Mouse (Mus musculus): ENCODE data around the gene Rhob.

Gene Rhob

DNA sequence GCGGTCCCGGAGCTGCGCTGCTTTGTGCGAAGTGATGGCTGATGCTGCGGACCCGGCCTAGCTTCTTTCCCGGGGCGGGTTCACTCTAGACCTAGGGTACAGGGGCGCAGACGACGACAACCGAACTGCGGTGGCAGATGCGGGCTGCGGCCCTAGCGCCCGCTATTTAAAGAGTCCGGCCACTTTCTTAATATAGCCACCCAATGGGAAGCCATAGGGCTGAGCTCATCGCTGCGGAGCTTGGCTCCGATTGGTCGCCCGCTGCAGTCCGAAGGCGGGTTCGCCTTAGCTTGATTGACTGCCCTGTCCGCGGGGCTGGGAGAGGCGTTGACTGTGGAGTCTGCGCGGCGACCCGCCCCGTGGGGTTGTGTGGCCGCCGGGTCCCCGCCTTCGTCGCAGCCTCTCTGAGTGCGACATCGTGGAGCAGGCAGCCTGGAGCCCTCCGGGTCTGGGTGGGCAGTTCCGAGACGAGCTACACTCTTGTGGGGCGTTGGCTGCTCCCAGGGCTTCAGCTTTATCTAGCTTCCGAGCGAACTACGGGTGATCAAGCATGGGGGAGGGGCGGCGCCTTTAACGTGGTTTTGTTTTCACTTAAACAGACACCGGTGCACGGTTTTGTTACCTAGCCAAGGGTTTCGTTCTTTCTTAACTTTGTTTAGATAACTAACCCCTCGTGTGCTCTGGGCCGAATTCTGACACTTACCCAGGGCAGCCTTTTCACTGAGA, at the start of gene Rhob:
Gene Rhob (minus strand): TSS at position 139 of the 726 bp plus-strand sequence.
- DNase-seq (ENCODE audit: low spot score in 2 of 2), result peak; percentile 98 to 99

DNA sequence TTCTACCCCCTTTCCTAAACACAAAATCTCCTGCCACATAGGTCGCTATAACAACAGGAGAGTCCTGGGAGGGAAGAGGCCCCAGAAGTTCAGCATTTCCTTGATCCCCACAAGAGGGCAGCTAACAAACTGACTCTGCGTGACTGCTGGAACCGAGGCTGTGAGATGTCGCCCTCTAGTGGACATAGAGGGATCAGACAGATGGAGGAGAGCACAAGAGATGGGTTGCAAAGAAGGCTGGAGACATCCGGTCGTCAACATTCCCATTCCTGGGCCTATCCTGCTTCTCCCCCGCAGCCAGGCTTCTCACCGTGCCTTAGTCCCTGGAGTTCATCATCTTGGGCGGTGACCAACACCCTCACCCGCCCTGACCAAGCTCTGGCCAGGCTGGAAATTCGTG, 47.5 kb upstream of the Rhob start:
- peak; percentile 68 to 70 for DNase-seq (ENCODE audit: low spot score in 2 of 2)

DNA sequence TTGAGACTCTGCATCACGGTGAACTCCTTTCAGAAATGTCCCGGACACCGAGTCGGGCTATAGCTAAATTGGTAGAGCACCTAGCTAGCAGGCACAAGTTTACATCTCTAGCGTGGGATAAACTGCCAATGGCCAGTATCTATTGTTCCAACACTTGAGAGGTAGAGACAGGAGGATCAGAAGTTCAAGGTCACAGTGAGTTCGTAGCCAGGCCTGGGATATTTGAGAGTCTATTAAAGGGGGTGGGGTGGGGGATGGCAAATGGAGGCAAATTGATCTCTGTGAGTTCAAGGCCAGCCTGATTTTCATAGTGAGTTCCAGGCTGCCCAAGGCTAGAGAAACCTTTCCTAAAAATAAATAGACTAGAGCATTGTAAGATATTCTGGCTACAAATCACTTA, 47.0 kb upstream of the Rhob start:
- DNase-seq (ENCODE audit: low spot score in 2 of 2), result no peak

DNA sequence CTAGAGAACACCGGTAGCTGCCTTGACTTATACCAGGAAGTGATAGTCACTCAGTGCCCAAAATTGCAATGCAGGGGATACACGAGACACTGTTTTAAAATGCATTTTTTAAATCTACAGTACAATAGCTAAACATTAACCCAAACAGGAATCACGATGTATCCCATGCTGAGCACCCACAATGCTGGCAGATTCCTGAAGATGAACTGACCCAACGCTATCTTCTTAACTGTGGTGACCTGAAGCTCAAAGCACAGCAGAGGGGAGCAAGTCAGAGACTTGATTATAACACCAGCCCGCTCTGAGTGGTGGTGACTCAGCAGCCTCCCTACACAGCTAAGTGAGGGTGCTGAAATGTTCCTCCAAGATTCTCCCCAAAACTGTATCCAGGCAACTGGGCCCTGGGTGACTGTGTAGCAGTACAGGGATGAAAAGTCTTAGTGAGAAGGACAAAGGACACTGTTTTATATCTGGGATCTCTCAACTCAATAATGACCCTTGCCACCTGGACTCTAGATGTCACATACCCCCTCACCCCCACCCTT, 45.3 kb upstream of the Rhob start:
- DNase-seq (ENCODE audit: low spot score in 2 of 2), result peak; percentile 41 to 53

DNA sequence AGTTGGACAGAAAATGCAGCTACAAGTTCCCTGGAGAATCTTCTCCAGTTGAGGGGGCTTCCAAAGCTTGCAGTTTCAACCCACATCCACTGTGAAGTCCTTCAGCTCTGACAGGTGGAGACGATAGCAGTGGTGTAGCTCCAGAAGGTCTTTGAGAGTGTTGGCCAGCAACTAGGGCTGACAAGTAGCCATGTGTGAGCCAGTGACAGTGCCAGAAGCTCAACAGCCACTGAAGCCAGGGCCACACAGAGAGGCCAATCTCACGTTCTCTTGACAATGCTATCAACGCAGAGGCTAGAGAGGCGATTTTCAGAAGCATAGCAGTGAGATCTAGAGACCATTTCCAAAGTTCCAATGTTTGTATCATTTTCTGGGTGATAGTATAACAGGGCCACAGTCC, 42.6 kb upstream of the Rhob start:
- no peak for DNase-seq (ENCODE audit: low spot score in 2 of 2)

DNA sequence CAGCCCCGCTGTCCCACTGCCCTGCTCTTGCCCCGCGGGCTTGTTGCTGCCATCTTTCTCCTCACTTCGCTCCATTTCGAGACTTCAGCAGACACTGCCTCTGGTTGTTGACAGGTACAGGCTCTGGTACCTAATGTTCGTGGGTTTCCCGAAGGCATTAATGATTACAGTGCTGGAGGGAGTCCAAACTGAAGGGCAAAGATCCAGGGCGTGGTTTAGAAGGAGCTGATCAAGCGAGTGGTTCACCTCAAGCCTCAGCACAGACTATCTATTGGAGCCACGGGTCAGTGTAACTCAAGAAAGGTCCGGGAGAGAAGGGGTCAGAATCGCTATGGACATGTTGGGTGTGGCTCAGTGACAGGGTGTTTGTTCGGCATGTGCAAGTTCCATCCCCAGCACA, 39.7 kb upstream of the Rhob start:
- no peak for DNase-seq (ENCODE audit: low spot score in 2 of 2)

DNA sequence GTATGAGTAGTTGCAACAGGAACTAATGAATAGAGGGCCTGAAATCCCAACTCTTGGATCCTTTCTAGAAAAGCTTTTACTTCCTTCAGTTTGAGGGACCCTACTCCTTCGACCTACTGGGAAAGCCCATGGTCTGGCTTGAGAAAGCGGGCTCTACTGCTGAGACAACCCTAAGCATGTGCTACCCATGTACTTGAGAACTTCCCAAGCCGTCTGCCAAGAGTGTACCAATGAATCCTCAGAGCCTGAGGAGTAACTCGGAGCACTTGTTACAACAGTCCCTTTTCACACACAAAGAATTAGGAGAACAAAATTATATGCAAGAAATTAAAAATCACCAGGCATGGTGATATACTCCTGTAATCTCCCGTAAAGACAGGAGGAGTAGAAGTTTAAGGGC, 37.5 kb upstream of the Rhob start:
- no peak for DNase-seq (ENCODE audit: low spot score in 2 of 2)

DNA sequence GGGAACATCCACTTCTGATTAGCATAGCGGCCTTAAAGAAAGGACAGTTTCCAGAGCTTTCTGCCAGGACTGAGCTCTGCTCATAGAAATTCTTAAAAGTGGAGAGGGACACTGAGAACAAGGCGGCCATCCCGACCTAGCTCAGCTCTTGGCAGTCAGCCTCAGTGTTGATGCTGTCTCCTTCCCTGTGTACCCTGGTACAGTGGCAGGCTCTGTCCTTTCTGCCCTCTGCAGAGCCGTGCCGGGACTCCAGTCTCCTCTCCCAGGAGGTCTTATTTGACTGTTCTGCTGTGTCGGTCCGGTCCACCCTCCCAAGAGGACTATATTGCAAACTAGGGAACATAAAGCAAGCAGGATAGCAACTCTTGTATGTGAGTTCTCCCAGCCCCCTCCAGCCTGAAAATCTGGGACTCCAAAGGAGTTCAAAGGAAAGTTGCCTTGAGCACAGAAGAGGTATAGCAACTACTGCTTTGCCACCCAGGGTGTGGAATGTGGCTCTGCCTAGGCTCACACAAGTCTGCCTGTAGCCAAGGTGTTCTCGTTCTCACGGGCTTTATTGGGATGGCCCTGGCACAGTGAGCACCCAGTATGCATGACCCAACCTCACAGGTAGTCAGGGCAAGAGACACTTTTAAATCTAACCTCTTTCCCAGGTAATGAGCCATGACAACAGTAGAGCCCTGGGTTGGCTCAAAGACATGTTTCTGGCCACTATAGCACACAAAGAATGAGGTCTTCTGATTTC, 36.6 kb upstream of the Rhob start:
- no peak for DNase-seq (ENCODE audit: low spot score in 2 of 2)

DNA sequence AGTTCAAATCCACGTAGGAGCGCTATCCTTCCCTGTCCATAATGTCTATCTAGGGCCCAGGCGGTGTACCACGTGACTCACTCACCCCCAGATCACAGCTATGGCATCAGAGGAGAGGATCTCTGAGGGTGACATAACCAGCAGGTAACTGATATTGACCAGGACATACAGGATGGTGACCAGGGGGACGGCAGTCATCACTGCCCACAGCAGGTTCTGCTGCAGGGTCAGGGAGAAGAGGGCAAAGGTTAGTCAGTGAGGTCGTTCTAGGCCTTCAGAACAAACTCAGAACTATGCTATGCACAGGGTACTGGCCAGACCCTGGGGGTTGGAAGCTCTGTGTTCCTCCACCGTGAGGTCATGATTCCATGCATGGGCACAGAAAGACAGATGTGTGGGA, 35.8 kb upstream of the Rhob start:
- DNase-seq (ENCODE audit: low spot score in 2 of 2), result no peak

DNA sequence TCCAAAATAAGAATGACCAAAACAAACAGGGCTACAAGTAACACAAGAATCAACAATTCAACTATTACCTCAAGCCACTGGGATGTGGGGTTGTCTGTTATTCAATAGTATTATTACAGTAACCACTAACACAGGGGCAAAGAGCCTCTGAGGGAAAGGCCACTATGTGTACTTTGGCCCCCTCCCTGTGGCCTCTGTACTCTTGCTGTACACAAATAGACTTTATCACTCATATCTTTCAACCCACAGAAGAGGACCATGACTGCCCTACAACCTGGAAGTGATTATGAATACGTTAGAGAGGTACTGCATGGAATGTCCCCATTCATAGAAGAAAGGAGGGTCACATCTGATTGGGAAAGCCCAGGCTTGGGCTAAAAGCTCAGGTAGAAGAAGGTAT, 35.1 kb upstream of the Rhob start:
- DNase-seq (ENCODE audit: low spot score in 2 of 2), result no peak

DNA sequence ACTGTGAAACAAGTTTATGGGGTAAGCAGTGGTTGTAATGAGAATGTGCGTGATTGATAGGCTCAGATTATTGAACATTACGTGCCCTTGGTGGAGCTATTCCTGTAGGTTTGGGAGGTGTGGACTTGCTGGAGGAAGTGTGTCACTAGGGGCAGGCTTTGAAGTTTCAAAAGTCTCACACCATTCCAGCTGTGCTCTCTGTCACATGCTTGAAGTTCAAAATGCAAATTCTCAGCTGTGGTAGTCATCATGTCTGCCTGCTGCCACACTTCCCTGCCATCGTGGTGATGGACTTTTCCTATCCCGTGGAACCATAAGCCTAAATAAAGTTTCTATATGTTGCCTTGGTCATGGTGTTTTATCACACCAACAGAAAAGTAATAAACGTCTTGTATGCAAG, 28.0 kb upstream of the Rhob start:
- no peak for DNase-seq (ENCODE audit: low spot score in 2 of 2)

DNA sequence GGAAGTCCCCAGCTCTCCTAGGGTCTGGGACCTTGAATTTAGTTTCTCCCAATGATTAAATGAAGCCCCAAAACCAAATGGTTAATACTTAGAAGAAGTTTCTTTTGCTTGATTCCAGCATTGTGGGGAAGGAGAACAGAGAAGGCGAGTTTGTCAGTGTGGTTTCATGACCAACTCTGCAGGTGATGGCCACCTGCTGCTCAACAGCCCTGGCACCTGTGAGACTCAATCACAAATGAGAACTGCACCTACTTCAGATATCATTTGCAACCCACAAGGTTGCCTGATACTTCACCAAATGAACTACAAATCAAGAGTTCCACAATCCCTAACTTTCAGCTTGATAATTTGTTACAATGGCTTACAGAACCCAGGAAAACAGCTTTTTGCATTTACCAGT, 27.4 kb upstream of the Rhob start:
- DNase-seq (ENCODE audit: low spot score in 2 of 2), result no peak

DNA sequence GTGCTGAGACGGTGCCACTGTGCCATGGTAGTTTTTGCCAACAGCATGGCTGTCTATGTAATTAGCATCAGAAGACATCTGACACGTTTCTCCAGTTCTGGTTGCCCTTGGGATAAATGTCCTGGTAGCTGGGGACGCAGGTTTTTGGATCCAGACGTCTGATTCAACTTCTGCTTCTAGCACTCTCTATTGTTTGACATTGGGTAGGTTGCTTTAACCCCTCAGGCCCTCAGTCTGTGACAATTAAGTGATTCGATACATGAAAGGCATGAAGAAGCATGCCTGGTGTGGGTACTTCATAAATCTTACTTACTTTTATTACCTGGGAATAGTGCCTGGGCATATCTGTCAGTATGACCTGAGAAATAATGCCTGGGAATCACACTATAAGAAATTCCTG, 24.3 kb upstream of the Rhob start:
- no peak for DNase-seq (ENCODE audit: low spot score in 2 of 2)

DNA sequence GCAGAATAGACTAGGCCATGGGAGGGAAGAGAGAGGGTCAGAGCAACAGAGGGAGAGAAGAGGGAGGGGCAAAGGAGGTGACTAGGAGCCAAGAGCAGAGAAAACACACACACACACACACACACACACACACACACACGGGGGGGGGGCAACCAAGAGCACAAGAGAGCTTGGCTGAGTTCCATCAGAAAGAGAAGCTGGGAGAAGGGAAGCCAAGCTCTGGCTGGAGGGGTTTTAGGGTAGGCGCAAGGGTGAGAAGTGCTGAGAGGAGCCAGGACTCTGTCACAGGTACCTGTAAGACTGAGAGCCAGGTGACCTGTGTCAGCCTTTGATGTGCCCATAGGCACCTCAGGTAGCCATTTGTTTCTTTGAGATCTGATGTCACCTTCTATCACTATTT, 22.9 kb upstream of the Rhob start:
- no peak for DNase-seq (ENCODE audit: low spot score in 2 of 2)

DNA sequence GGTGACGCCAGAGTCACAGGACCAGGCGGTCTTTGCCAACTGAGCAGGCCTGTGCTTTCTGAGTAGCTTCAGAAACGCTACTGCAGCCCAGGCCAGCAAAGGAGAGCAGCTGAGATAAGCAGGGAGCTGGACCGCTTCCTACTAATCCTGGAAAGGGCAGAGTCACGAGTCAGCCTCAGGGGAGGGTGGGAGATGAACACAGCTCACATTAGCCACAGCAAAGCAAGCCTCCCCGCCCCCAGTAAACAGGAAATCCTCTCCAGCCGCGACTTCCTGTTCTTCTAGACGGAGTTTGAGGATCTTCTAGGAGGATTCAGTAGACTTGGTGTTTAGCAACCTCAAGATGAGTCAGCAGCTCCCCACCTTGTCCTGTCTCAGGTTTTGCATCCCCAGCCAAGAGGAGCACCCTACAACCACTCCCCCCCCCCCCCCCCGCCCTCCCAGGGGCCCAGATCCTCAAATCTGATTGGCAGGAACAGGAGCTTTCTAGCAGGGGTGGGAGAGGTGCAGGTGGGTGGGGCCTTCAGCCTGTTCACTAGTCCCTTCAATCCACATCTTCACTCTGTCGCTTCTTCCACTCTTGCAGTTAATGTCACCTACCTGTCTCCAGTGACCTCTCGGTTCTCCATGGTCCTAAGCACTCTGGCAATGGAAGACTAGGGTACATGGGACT, 21.7 kb upstream of the Rhob start:
- no peak for DNase-seq (ENCODE audit: low spot score in 2 of 2)

DNA sequence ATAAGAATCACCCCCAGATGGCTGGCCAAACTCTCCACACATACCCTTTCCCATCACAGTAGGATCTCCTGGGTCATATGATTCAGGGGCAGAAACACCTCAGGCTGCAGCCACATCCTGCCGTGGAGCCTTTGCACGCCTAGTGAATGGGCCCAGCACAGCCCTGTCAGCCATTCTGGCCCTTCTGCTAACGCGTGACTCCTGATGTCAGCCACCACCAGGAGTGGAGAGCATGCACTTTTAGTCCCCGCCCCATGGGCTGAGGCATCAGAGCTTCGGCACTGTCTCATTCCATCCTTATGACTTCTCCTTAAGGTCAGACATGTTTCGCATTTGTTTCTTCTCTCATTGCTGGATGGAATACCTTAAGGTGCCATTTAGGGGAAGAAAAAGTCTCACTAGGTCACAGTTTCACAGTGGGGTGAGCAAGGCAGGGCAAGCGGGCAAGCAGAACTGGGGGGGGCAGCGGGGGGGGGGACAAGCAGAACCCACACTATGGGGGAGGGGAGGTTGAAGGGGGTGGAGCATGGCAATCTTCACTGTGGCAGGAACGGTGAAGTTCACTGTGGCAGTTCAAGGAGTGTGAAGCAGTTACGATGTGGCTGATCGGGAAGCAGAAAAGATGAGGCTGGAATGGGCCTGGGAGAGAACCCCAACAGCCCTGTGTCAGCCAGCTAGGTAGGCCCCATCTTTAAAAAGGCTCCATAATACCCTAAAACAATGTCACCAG, 19.8 kb upstream of the Rhob start:
- DNase-seq (ENCODE audit: low spot score in 2 of 2), result no peak

DNA sequence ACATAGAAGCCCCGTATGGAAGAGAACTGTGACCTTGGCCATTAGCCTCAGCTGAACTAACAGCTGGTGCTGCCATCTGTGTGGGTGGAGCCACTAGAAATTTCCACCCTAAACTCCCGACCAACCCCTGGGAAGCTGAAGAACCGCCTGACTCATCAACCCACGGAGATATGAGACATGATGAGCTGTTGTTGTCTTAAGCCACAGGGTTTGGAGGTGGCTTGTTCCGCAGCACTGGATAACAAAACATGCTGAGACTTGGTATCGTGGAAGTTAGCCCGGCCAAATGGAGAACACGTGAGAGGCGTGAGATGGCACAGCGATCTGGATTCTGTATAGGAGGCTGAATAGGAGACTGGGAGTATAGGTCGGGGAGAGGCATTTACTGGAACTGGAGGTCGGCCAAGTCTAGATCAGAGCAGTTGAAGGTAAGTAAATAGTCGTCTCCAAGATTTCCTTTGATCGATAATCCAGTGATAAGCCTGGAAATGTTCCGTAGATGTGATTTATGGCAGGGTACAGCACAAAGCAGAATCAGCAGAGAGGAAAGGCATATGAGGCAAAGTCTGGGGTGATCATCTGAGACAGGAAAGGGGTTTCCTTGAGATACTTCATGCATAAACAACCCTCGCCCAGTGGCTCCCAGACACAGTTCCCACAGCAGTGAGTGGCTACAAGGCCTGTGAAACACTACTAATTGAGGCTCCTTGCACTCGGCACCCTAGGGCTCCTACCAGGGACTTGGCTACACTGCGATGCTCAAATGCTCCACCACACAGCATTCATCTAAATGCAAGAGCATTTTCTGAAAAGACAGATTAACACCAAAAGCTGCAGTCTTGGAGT, 11.5 kb upstream of the Rhob start:
- no peak for DNase-seq (ENCODE audit: low spot score in 2 of 2)

DNA sequence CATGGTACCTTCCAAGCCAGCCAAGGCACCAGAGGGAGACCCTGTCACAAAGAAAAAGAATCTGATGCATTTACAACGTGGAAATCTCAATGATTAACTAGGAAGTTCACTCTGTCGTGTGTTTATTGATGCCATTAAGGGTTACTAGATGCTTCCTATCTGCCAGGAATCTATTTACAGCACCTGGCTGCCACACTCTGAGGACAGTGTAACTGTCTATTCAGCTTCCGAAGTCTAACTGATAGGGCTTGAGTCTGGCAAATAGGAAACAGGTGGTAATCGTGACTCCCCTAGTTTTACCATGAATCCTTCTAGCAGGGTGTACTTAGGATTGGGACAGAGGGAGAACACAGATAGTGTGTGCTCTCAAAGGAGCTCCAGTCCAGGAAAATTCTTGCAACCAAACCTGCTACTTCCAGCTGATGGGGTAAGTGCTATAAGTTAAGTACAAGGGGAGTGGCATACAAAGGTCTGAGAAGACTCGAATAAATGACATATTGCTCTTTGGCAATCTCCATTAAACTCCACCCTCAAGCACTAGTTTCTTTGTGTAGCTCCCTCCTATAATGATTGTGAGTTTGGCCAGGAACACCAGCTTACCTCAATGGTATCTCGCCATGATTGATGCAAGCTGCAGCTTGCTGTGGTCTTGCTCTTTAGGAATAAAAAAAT, 10.6 kb upstream of the Rhob start:
- DNase-seq (ENCODE audit: low spot score in 2 of 2), result no peak

DNA sequence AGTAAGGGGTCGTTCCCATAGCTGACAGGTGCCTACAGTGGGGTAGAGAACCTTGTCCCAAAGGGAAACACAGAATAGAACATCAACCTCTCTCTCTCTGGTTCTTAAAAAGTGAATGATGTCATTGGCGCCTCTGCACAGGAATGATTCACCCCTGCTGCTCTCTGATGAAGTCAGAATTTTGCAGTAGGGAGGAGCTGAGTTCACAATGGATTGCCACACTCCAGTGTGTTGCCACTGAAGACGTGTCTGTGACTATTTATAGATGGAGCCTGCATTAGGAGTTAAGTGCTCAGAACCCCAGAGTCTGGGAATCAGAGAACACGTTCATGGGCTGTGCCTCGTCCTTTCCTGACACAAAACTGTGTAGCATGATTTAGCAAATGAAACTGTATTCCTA, 9.9 kb upstream of the Rhob start:
- no peak for DNase-seq (ENCODE audit: low spot score in 2 of 2)

DNA sequence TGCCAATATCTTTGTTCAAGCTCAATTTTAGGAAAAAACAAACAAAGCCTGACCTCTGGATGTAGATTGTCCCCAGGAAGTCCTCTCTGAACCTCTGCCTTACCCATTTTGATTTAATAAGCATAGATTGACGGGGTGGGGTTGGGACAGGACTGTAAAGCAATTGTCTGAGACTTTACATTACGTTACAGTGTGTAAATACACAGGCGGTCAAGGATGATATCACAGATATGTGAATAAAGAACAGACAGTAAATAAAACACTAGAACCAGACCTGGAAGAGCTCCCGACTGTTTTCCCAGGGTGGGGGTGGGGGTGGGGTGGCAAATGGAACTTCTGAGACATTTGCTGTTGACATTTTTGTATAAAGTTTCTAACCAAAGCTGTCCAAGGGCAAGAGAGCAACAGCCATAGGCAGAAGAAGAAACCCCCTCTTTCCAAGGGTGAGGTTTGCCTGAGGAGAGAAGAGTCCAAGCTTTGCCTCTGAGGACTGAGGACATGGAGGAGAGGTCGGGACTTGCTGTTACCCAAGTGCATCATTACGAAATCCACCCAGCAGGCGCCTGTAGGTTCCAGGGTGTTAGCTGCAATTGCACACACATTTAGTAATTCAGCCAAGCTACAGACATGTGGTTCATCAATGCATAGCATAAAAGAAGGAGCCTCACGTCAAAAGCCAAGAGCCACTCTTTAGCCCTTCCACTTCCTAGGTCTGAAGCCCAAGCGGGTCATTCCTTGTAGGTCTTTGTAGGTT, 7.3 kb upstream of the Rhob start:
- DNase-seq (ENCODE audit: low spot score in 2 of 2), result no peak

All from right cerebral cortex, adult 2 months (tissue).